Mouse (Mus musculus) liver, embryonic 16.5 days (tissue): ENCODE results near the gene Zfp866. TPM values are rescaled to one million over a fixed set of nuclear protein-coding genes. Genes with fewer than 3 reads are reported as not detected.

Source experiments
- ATAC-seq: fragments of 200-750 bp; cut with Nextera tagmentation; 2 replicates; pipeline ENCODE4 v1.8.0; 2017; ENCODE audit warnings: low read depth, mild to moderate bottlenecking, moderate number of reproducible peaks, moderate library complexity
- H3K27ac ChIP-seq: fragments of 300-500 bp; sonication (generic); 2 replicates; pipeline ENCODE4 v1.5.1; 2014; ENCODE audit warnings: mild to moderate bottlenecking, low read length
- H3K27me3 ChIP-seq: fragments of 300-500 bp; sonication (generic); 2 replicates; pipeline ENCODE4 v1.6.1; 2014; ENCODE audit warnings: low read depth, low read length, mixed read lengths; ENCODE audit not compliant: control insufficient read depth, insufficient read depth
- H3K36me3 ChIP-seq: fragments of 300-500 bp; sonication (generic); 2 replicates; pipeline ENCODE4 v1.6.1; 2014; ENCODE audit warnings: mild to moderate bottlenecking; ENCODE audit not compliant: control insufficient read depth, insufficient read depth
- H3K4me1 ChIP-seq: fragments of 300-500 bp; sonication (generic); 2 replicates; pipeline ENCODE4 v1.6.1; 2014; ENCODE audit warnings: low read depth, low read length, mixed read lengths; ENCODE audit not compliant: control insufficient read depth
- H3K4me2 ChIP-seq: fragments of 300-500 bp; sonication (generic); 2 replicates; pipeline ENCODE4 v1.6.1; 2014; ENCODE audit warnings: low read depth, low read length, mixed read lengths
- H3K4me3 ChIP-seq: fragments of 300-500 bp; sonication (generic); 2 replicates; pipeline ENCODE4 v1.5.1; 2014; ENCODE audit warnings: low read depth, mild to moderate bottlenecking, low read length
- H3K9ac ChIP-seq: fragments of 300-500 bp; sonication (generic); 2 replicates; pipeline ENCODE4 v1.6.1; 2014; ENCODE audit warnings: low read depth, low read length
- H3K9me3 ChIP-seq: fragments of 300-500 bp; sonication (generic); replicated peaks from 2 replicates; pipeline ENCODE4 v1.6.1; 2016; ENCODE audit warnings: low read length; ENCODE audit not compliant: control insufficient read depth
- WGBS: fragments of 180-500 bp; shearing (Covaris S2); extraction: QIAGEN DNeasy Blood & Tissue Kit; methylation state at CpG from one replicate; pipeline ENCODE4 v1.1.7; 2014; ENCODE audit not compliant: insufficient replicate concordance; 5-methylcytosine and 5-hydroxymethylcytosine counted together
- polyA plus RNA-seq: library from polyadenylated mRNA; unstranded; fragments of >200 nt; fragmentation: Nextera tagmentation; extraction: Ambion mirVana; gene quantifications from 2 replicates; pipeline ENCODE4 v1.2.1, GENCODE M21; 2015

The Zfp866 gene
- polyA plus RNA-seq, 1 experiment from 2014 or later: 8.6 TPM

GRCm38 (mm10) chr8:69814881-69815280, 23.9 kb upstream of the Zfp866 start:
- no peak overlapping the region for H3K4me3 ChIP-seq
- H3K4me1 ChIP-seq: no peaks in the 10 kb centered on the region
- no peak overlapping the region for H3K4me2 ChIP-seq
- H3K9me3 ChIP-seq: no peaks in the 10 kb centered on the region
- 71% methylated on average over 2 of the region's 2 CpGs for WGBS
- no peak overlapping the region for H3K27ac ChIP-seq
- ATAC-seq: no peak
- peaks cover 14% of the 10 kb centered on the region; the same call in 1 of the 2 replicates for H3K36me3 ChIP-seq
- no peak overlapping the region for H3K9ac ChIP-seq
- no peaks in the 10 kb centered on the region for H3K27me3 ChIP-seq

GRCm38 (mm10) chr8:69809820-69810219, 18.8 kb upstream of the Zfp866 start:
- no peak for ATAC-seq
- Histone ChIP-seq H3K9ac (no peak overlapping the region), H3K4me2 (no peak overlapping the region), H3K27me3 (no peaks in the 10 kb centered on the region), H3K36me3 (peaks cover 37% of the 10 kb centered on the region), H3K9me3 (no peaks in the 10 kb centered on the region), H3K4me3 (no peak overlapping the region; the same call in 1 of the 2 replicates), H3K4me1 (peaks cover 9% of the 10 kb centered on the region), H3K27ac (no peak overlapping the region)
- WGBS: 41% methylated on average over 3 of the region's 3 CpGs

GRCm38 (mm10) chr8:69808864-69809403, 18.0 kb upstream of the Zfp866 start:
- H3K27ac ChIP-seq: 0 out of 2 replicates have a peak overlapping the region, but pooled peaks have one; percentile 19
- under 1% methylated on average over 23 of the region's 23 CpGs for WGBS
- peak overlapping the region; percentile 62 for H3K4me3 ChIP-seq
- H3K9ac ChIP-seq: peak overlapping the region; percentile 65
- peak overlapping the region; percentile 83 for H3K4me2 ChIP-seq
- 0 out of 2 replicates have a peak, but pooled peaks have one; percentile 20 for ATAC-seq
- H3K36me3 ChIP-seq: peaks cover 36% of the 10 kb centered on the region
- H3K27me3 ChIP-seq: no peaks in the 10 kb centered on the region
- H3K4me1 ChIP-seq: peaks cover 9% of the 10 kb centered on the region
- no peaks in the 10 kb centered on the region for H3K9me3 ChIP-seq

- H3K27ac ChIP-seq: 0 out of 2 replicates have a peak within 1 kb of the TSS, but pooled peaks have one; percentile 19
- peaks cover 9% of the 10 kb centered on the region for H3K4me1 ChIP-seq
- peaks cover 39% of the 10 kb centered on the region for H3K36me3 ChIP-seq
- no peaks in the 10 kb centered on the region for H3K9me3 ChIP-seq
- H3K4me2 ChIP-seq: peak within 1 kb of the TSS; percentile 83
- H3K4me3 ChIP-seq: peak within 1 kb of the TSS; percentile 62
- WGBS: 5% methylated on average over 27 of the region's 28 CpGs
- peak within 1 kb of the TSS; percentile 65 for H3K9ac ChIP-seq
- peak; percentile 77 for ATAC-seq
- H3K27me3 ChIP-seq: no peaks in the 10 kb centered on the region
These were observed 17.3 kb upstream of the Zfp866 start, which contains the start of gene Gmip for GRCm38 (mm10) chr8:69808094-69808863. Gene Gmip (plus strand): TSS chr8:69808679.

- no peak overlapping the region for H3K9ac ChIP-seq
- H3K27ac ChIP-seq: no peak overlapping the region
- 80% methylated on average over 5 of the region's 5 CpGs for WGBS
- H3K9me3 ChIP-seq: no peaks in the 10 kb centered on the region
- H3K27me3 ChIP-seq: no peaks in the 10 kb centered on the region
- no peak overlapping the region for H3K4me2 ChIP-seq
- peaks cover 49% of the 10 kb centered on the region for H3K36me3 ChIP-seq
- peaks cover 9% of the 10 kb centered on the region for H3K4me1 ChIP-seq
- ATAC-seq: no peak
- no peak overlapping the region for H3K4me3 ChIP-seq
These were observed 16.3 kb upstream of the Zfp866 start for GRCm38 (mm10) chr8:69807236-69807635.

- no peak for ATAC-seq
- H3K9me3 ChIP-seq: no peaks in the 10 kb centered on the region
- H3K4me3 ChIP-seq: no peak overlapping the region
- H3K4me1 ChIP-seq: peaks cover 9% of the 10 kb centered on the region
- H3K27me3 ChIP-seq: no peaks in the 10 kb centered on the region
- no peak overlapping the region for H3K27ac ChIP-seq
- H3K9ac ChIP-seq: no peak overlapping the region
- WGBS: 88% methylated on average over 9 of the region's 9 CpGs
- peaks cover 62% of the 10 kb centered on the region for H3K36me3 ChIP-seq
- H3K4me2 ChIP-seq: no peak overlapping the region
These were observed 14.5 kb upstream of the Zfp866 start for GRCm38 (mm10) chr8:69805491-69805890.

GRCm38 (mm10) chr8:69805086-69805485, 14.1 kb upstream of the Zfp866 start:
- Histone ChIP-seq H3K9me3 (no peaks in the 10 kb centered on the region), H3K36me3 (peaks cover 66% of the 10 kb centered on the region), H3K4me2 (no peak overlapping the region), H3K9ac (no peak overlapping the region), H3K27ac (no peak overlapping the region), H3K4me1 (peaks cover 9% of the 10 kb centered on the region), H3K27me3 (no peaks in the 10 kb centered on the region), H3K4me3 (no peak overlapping the region)
- ATAC-seq: no peak
- WGBS: 86% methylated on average over 10 of the region's 10 CpGs

GRCm38 (mm10) chr8:69804537-69804936, 13.6 kb upstream of the Zfp866 start:
- no peaks in the 10 kb centered on the region for H3K27me3 ChIP-seq
- no peak for ATAC-seq
- no peaks in the 10 kb centered on the region for H3K9me3 ChIP-seq
- no peak overlapping the region for H3K27ac ChIP-seq
- no peak overlapping the region for H3K9ac ChIP-seq
- 83% methylated on average over 6 of the region's 6 CpGs for WGBS
- peaks cover 71% of the 10 kb centered on the region for H3K36me3 ChIP-seq
- no peak overlapping the region for H3K4me3 ChIP-seq
- H3K4me2 ChIP-seq: no peak overlapping the region
- H3K4me1 ChIP-seq: peaks cover 9% of the 10 kb centered on the region

- WGBS: 86% methylated on average over 7 of the region's 7 CpGs
- no peak for ATAC-seq
- no peaks in the 10 kb centered on the region for H3K9me3 ChIP-seq
- peaks cover 82% of the 10 kb centered on the region for H3K36me3 ChIP-seq
- no peak overlapping the region for H3K27ac ChIP-seq
- H3K9ac ChIP-seq: no peak overlapping the region
- no peak overlapping the region for H3K4me3 ChIP-seq
- no peaks in the 10 kb centered on the region for H3K27me3 ChIP-seq
- H3K4me1 ChIP-seq: 0 out of 2 replicates have a peak, but pooled peaks cover 1% of the 10 kb centered on the region
- H3K4me2 ChIP-seq: no peak overlapping the region
These were observed 12.4 kb upstream of the Zfp866 start for GRCm38 (mm10) chr8:69803366-69803765.
